Mouse (Mus musculus) thymus, postnatal 14 days (tissue): ENCODE results near the gene Hip1.

Source experiments
- DNase-seq: peaks from one replicate; pipeline ENCODE4 v3.0.0; 2021

The Hip1 gene

DNA sequence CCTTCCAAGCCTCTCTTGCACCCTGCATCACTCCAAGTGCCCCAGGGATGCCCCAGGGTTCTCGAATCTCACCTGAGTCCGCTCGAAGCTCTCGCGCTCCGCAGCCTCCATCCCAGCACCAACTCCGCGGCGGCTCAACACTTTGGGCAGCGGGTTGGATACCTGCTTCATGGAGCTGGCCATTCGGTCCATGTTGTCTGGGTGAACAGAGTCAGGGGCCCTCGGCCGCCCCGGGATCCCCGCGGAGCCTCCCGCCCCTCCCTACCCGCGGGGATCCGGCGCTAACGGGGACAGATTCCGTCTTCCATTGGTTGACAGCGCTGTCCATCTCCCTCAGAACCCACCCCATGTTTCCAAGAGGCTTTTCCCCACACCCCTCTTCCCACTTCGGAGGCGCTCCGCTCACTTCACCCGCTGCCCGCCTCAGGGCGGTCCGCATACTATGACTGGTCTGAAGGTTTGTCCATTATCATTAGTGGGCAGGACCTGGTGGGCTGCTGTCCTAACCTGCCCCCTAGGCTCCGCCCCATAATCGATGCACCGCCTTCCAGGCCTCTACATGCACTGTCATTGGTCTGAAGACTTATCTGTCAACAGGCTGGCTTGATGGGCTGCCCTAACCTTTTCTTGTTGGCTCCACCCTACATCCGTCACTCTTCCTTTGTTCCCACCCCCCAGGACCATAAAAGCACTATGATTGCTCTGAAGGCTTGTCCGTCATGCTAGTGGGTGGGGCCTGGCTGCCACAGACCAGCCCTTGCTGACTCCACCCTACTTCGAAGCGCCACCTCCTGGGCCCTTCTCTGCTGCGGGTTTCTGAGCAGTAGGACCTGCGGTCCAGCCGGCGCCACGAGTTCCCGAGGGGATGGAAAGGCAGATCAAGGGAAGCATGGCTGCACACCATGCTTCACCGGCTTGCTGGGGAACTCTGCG, at the start of gene Hip1:
Gene Hip1 (minus strand): TSS at position 256 of the 933 bp plus-strand sequence.
- peak; percentile 96 for DNase-seq

DNA sequence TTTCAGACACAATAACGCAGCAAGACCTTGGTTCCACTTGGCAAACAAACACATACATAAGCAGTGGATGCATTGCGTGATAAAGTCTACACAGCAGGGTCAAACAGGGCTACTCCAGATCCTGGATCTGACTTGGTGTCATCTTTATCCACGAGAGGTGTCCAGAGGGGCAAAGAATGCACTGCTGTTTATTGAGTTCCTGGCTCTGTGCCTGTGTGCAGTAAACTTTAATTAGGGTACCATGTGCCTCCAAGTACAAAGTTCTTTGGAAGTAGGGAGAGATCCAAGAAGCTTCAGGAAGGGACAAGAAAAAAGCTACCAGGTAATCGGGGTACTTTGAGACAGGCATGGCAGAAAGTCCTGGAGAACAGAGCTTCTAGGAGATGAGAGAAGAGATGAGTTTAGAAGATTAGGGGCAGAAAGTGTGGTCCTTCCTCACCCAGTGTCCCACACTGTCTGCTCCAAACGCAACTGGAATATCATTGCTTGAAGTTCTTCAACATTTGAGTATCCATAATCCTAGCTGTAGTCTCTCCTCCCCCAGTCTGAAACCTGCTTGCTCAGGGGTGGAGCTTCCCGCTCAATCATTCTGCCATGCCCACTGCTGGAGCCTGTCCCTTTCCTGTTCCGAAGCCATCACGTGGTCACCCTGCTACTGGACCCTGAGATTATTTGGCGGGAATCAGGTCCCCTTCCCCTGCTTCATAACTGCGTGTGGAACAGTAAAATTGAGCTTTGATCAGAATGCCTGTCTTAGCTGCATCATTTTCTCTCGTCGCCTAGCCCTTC, 45.3 kb upstream of the Hip1 start:
- DNase-seq: no peak

DNA sequence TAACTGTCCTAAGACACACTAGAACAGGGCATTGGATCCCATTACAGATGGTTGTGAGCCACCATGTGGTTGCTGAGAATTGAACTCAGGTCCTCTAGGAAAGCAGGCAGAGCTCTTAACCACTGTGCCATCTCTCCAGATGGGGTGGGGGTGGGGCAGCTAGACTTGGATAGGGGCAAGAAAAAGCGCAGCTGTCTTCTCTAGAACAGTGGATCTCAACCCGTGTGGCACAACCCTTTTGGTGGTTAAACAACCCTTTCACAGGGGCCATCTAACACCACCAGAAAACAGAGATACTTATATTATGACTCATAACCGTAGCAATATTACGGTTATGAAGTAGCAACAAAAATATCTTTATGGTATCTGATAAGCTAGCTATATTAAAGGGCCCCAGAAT, 42.8 kb upstream of the Hip1 start:
- DNase-seq: no peak

DNA sequence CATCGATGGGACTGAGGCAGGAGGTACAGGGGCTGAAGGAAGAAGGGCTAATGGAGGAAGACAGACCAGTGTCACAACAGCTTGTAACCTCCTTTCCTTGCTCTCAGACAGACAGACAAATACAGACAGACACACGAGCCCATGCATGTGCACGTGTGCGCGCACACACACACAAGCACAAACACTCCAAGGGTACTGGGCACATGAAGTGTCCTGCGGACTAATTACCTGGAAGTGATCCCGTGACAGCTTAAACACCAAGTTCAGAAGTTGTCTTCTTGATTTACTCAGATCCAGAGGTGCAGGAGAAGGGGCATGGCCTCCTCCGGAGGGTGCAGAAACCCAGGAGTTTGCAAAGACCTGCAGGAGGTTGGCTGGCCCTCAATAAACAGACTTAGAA, 40.8 kb upstream of the Hip1 start:
- DNase-seq: no peak

DNA sequence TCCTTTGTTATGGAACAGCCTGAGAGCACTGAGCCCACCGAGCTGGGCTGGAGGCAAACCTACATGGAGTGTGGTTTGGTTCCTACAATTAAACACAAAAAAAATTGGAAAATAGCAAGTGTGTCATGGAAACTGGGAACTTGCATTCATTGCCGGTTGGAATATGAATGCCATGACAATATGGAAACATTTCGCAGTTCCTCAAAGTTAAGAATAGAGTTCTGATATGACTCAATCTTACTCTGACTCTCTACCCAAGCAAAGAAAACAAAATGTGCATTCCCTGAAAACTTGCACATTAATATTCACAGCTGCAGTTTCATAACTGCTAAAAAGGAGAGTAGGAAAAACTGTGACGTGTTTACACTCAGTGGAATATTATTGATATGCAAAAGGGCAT, 37.4 kb upstream of the Hip1 start:
- DNase-seq: no peak

DNA sequence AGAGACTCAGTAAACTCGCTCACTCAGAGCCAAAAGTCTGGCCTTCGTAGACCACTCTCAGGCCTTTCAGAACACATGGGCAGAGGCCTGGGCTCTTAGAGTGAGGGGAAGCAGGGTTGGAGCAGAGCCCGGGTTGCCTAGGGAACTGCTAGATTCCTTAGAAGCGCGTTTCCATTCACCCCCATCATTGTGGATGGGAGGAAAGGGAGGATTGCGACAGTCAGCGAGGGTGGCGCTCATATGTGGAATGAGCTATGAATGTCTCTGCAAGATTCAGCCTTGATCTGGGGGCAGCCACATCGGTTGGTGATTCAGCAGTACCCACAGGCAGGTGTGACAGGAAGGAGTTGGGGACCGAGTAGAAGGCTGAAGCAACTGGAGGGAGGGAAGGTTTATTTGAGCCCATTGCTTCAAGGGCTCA, 34.4 kb upstream of the Hip1 start:
- no peak for DNase-seq

DNA sequence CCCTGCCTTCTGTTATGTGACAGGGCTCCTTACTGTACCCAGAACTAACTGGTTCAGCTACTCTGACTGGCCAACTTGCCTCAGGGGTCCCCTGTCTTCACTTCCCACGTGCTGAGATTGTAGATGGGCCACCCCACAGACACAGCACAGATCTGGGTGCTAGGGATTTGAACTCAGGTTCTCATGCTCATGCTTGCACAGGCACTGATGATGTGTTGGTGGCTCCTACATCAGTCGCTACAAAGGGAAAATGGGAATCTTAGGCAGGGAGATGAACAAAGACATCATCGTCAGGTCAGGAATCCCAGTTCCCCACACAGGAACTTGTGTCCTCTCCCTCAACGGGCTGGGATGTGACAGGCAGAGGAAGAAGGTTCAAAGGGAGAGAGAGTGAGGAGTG, 31.1 kb upstream of the Hip1 start:
- DNase-seq: no peak

DNA sequence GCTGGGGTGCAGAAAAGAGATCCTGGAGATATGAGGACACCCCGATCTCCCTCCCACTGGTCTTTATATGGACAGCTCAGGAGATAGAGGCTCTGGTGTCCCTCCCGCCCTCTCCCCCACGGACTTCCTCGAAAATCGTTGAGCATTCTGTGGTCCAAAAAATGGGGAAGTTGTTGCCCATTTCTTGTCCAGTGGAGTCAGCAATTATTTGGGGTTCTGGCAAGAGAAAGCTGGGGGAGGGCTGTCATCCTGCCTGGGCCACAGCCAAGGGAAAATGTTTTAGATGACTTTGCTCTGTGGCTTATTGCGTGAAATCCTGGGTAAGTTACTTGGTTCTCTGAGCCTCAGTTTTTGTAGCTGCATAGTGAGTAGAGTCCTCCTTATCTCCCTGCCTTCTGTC, 28.1 kb upstream of the Hip1 start, which contains the start of gene Ccl24:
Gene Ccl24 (minus strand): TSS at position 44 of the 400 bp plus-strand sequence.
- no peak for DNase-seq

DNA sequence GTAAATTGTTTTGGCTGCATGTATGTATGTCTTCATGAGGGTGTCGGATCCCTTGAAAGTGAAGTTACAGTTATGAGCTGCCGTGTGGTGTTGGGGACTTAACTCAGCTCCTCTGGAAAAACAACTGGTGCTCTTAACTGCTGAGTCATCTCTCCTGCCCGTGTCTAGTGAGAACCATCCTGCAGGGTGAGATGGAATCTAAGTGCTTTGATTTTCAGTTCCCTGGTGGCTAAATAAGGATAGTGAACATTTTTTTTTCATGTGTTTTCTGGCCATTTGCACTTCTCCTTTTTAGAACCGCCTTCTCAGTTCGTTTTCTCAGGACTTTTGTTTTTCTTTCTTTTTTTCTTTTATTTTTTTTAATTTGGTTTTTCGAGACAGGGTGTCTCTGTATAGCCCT, 23.8 kb upstream of the Hip1 start:
- DNase-seq: no peak

DNA sequence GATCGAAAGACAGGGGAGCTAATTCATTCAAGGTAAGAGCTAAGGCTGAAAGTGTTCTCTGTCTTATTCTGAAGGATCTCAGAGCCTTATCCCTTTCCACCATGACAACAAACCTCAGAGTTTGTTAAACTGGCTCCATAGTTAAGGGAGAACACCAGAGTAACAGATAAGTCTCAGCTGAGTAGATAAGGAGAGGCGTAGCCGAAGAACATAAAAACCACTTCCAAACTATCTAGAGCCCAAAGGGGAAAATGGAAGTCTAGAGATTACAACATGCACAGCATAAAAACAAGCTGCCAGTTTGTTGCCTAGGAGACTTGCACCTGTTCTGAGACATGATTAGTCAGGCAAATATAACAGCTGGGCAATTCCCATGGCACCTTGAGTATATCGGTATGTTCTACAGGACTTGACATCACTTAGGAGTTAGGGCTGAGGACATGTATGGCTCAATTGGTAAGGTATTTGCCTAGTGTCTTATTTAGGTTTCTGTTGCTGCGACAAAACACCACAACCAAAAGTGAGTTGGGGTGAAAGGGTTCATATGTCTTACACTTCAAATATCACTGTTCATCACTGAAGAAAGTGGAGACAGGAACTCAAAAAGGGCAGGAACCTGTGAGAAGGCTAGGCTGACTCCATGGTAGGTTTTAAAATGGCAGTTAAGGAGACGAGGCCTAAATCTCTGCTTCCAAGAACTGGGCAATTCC, 22.8 kb upstream of the Hip1 start:
- DNase-seq: no peak

DNA sequence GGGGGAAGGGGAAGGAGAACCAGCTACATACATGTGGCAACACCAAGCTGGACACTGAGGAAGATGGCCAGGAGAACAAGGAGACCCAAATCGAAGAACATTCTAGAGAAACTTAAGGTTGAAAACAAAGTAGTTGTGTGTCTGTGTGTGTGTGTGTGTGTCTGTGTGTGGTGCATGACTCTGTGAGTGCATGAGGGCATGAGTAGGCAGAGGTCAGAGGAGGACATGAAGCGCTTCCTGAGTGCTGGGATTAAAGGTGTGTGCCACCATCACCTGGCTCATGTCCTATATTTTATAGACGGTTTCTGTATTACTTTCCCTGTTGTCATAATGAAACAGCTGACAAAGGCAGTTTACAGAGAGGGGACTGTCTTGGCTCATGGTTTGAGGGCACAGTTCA, 18.5 kb upstream of the Hip1 start, which contains the start of gene Ccl26:
Gene Ccl26 (minus strand): TSS at position 101 of the 400 bp plus-strand sequence.
- no peak for DNase-seq

DNA sequence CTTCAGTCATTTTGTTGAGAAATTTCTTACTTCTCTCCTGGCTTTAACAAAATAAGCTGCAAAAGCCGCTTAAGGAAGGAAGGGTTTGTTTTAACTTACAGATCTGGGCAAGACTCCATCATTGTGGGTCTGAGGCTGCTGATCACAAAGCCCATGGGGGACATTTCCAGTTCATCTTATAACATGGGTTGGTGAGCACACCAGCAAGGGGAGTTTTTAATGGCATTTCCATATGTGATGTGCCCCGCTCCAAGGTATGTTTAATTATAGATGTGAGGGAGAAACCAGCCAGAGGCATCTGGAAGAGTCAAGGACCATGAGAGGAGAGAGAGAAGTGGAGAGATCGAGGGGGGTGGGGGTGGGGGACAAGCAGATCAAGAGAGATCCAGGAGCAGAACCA, 12.8 kb upstream of the Hip1 start:
- DNase-seq: no peak

DNA sequence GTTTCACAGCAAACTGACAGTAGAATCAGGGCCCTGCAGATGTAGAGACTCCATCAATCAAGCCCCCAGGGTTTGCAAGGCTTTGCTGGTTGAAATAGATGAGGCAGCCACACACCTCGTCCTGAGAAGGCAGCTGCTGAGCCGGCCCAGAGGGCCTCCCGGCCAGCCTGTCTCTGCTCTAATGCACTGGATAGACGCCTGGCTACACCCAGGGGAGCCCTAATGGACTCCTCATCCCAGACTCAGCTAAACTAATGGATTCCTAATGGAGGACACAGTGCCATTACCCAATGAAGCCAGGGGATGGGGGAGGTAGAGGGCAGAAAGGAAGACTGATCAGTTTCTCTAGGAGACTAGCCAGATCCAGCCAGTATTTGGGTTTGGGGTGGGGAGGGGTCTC, 12.1 kb upstream of the Hip1 start:
- no peak for DNase-seq

DNA sequence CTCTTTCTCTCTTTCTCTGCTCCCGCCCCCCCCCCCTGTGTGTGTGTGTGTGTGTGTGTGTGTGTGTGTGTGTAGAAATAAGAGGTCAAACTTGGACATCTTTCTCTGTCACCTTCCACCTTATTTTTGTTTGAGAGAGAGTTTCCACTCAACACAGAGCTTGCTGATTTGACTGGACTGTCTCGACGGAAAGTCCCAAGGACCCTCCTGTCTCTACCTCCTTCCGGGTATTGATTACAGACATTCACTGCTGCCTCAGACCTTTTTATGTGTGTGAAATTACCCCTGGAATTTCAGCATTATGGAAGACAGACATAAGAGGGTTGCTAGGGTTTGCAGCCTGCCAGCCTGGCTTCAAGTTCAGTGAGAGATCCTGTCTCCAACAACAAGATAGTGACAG, 11.3 kb upstream of the Hip1 start:
- DNase-seq: no peak

DNA sequence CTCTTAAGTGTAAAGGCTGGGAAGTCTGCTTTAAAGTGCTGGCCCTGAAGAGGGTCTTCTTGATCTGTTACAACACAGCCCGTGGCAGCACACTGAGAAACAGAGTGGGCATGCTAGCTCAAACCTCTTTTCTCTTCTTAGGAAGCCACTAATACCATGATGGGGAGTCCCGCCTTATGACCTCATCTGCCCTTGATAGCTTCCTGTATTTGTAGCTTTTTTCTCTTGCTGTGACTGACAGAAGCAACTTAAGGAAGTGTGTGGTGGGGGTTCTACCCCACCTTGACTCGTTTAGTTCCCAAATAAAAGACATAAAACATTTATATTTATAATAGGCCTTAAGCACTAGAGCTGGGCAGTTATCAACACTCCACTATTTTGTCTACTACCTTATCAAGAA, 6.7 kb upstream of the Hip1 start:
- no peak for DNase-seq

DNA sequence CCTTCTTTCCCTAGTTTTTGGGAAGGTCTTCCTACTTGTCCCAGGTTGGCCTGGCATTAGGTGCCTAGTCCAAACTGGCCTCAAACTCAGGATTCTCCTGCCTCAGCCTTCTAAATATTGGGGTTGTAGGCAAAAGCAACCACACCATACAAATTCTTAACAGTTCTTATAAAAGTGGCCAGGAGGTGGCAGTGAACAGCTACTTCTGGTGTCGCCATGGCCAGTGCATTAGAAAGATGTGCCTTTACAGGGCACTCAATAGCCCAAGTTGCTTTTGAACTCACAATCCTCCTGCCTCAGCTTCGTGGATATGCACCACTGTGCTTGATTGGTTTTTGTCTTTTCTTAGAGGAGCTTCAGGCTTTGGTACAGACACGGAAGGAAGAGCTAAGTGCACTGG, 6.0 kb upstream of the Hip1 start:
- peak; percentile 17 for DNase-seq

DNA sequence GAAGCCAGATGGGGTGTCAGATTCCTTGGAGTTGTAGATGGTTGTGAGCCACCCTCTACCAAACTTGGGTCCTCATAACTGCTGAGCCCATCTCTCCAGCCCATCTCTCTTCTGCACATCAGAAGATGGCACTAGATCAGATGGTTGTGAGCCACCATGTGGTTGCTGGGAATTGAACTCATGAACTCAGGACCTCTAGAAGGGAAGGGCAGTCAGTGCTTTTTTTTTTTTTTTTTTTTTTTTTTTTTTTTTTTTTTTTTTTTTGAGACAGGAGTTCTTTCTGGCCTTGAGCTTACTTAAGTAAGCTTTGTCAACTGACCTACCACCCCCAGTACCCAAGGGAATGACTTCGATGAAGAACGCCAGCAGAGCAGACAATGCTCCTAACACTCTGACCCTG, 3.1 kb upstream of the Hip1 start:
- DNase-seq: no peak

DNA sequence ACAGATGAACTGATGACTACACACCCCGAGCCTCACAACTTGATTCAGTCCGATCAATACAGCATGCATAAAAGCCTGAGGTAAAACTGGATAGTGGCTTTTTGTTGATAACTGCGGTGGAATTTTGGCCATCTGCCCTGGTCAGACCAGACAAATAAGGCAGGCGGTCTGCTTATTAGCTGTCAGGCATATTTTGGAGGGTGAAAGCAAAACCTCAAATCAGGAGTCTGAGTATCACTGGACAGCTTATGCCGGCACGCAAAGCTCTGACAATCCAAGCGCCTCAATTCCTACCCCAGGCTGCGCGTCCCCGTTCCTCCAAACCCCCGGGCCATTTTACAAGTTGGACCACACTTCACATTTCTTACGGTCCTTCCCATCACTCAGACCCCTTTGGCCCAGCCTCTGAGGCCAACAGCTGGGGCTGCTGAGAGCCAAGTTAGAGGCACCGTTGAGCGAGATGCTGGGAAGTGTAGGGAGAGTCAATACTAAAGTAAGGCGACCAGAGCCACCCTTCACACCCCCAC, 825 bp downstream of the Hip1 start:
- DNase-seq: no peak

DNA sequence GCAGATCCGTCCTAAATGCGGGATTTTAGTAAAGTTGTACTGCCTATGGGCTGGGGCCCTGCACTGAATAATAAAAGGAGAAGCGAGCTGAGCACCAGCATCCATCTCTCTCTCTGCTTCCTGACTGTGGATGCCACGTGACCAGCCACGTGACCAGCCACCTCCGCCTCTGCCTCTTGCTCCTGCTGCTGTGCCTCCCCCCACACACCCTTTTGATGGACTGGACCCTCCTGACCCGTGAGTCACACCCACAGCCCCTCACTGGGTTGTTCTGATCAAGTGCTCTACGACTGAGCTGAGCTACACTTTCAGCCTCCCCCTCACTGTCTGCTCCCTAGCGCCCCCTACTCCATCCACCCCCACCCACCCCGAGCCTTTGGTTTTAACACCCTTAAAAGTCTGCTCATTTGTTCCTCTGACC, 7.1 kb downstream of the Hip1 start:
- peak; percentile 27 for DNase-seq

DNA sequence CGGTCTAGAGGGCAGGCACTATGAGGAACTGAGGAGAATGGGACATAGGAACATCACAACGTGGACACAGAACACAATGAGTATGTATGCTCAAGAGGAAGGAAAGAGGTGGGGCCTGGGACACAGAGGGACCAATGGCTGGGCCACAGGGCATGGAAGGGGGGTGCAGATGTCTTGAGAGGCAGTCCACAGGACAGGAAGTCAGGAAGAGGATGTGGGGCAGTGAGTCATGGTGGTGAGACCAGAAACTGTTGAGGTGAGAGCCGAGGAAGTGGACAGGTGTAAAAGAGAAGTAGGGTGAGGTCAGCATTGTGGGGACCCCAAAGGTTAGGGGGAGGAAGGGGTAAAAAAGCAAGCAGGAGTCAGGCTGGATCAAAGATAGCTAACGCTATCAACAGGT, 7.6 kb downstream of the Hip1 start:
- peak; percentile 21 for DNase-seq

DNA sequence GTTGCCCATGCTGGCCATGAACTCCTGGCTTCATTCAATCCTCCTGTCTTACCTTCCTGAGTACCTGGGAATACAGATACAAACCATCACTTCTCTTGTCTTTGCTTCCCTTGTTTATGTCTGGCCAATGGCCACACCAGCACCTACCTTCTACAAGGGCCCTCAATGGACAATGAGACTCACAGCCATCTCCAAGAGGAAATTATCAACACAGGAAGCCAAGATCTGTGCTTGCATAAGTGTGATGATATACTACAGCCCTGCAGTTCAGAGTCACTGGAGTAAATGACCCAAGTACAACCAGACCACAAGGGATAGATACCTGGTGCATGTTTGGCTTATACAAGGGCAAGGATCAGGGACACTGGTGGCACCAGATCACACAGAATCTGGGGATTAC, 9.1 kb downstream of the Hip1 start:
- DNase-seq: no peak

DNA sequence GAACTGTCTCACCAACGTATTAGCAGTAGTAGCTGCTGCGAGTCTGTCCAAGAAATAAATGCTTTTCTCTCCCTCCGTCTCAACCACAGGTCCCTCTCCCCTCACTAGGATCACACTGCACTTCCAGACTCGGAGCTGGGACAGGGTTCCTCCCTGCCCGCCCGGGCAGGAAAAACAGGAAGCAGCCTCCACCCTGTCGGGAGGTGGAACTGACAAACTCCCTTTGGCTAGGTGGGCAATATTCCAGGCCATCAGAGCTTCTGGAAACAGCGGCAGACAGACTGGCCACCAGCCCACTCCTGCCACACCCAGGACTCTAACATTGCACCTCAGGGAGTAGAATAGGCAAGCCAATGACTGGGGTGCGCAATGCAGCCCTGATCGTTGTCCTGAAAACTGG, 11.5 kb downstream of the Hip1 start:
- no peak for DNase-seq

DNA sequence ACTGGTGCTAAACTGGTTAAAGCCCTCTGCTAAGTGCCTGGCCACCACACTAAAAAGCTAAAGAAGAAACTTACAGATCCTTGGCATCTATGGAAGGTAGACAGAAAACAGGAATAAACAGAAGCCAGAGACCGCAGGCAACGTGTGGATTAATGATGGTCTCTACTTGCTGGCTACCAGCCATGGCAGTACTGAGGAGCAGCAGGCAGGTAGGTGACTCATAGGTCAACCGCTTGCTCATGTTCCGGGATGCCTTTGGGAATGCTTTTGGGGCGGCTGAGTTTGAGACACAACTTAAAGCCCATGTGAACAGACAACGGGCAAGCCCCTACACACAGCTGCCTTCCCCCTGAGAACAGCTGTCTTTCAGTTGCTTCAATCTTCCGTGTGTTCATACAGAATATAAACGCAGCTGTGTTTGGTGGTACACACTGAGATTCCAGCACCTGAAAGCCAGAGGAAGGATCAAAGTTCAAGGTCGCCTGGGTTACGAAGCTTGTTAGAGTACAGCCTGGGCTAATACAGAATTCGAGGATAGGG, 13.5 kb downstream of the Hip1 start:
- DNase-seq: no peak
